Mouse (Mus musculus) MEL (cell line): Measurements from ENCODE around the gene Lmo2. TPM values are rescaled to one million over a fixed set of nuclear protein-coding genes. Genes with fewer than 3 reads are reported as not detected.

Source experiments
- DNase-seq: peaks from one replicate; pipeline ENCODE4 v3.0.0; 2011; ENCODE audit warnings: low read depth, low spot score
- H3K27ac ChIP-seq: 2 replicates; pipeline ENCODE4 v1.5.1; 2012; ENCODE audit warnings: low read depth, mild to moderate bottlenecking, control low read depth, low read length, moderate library complexity; ENCODE audit not compliant: control insufficient read depth
- H3K27me3 ChIP-seq, 2 experiments: fragments of 150-350 bp in 1 of 2; sonication (generic) in 1 of 2; 2 replicates each; pipeline ENCODE4 v1.6.1; 2012; ENCODE audit warnings: low read length in 2 of 2, mild to moderate bottlenecking in 2 of 2, improper control_type of control experiment in 1 of 2, moderate library complexity in 1 of 2; ENCODE audit not compliant: insufficient read depth in 2 of 2, control insufficient read depth in 1 of 2
- H3K36me3 ChIP-seq, 2 experiments: 2 replicates each; pipeline ENCODE4 v1.6.1; 2012 to 2014; ENCODE audit warnings: low read length in 2 of 2, improper control_type of control experiment in 1 of 2, inconsistent platforms in 1 of 2, mild to moderate bottlenecking in 1 of 2; ENCODE audit not compliant: insufficient read depth in 2 of 2, control insufficient read depth in 1 of 2
- H3K4me1 ChIP-seq, 2 experiments: fragments of 150-350 bp in 1 of 2; sonication (generic) in 1 of 2; 2 replicates each; pipeline ENCODE4 v1.6.1; 2012; ENCODE audit warnings: low read length in 2 of 2, improper control_type of control experiment in 1 of 2, mild to moderate bottlenecking in 1 of 2; ENCODE audit not compliant: insufficient read depth in 2 of 2, control insufficient read depth in 1 of 2
- H3K4me3 ChIP-seq, 2 experiments: fragments of 150-350 bp in 1 of 2; sonication (generic) in 1 of 2; 2 replicates each; pipeline ENCODE4 v1.5.1; 2012; ENCODE audit warnings: low read depth in 2 of 2, low read length in 2 of 2, mild to moderate bottlenecking in 2 of 2, moderate library complexity in 2 of 2, control low read depth in 1 of 2, improper control_type of control experiment in 1 of 2; ENCODE audit not compliant: control insufficient read depth in 1 of 2, insufficient read depth in 1 of 2
- H3K79me2 ChIP-seq: 2 replicates; pipeline ENCODE4 v1.6.1; 2012; ENCODE audit warnings: mild to moderate bottlenecking, low read length, moderate library complexity; ENCODE audit not compliant: control insufficient read depth, poor library complexity, insufficient read depth
- H3K9ac ChIP-seq: 2 replicates; pipeline ENCODE4 v1.6.1; 2012; ENCODE audit warnings: low read depth, mild to moderate bottlenecking, control low read depth, low read length, moderate library complexity; ENCODE audit not compliant: control insufficient read depth, poor library complexity, severe bottlenecking
- H3K9me3 ChIP-seq: fragments of 150-350 bp; sonication (generic); replicated peaks from 2 replicates; pipeline ENCODE4 v1.6.1; 2012; ENCODE audit warnings: mild to moderate bottlenecking, low read length, improper control_type of control experiment, moderate library complexity; ENCODE audit not compliant: insufficient read depth
- BHLHE40 ChIP-seq: IDR thresholded peaks from 2 replicates; pipeline ENCODE4 v1.6.1; 2012; ENCODE audit warnings: low read depth, mild to moderate bottlenecking, inconsistent platforms, low read length, improper control_type of control experiment, borderline replicate concordance
- CHD1 ChIP-seq: IDR thresholded peaks from 2 replicates; pipeline ENCODE4 v1.6.1; 2012; ENCODE audit warnings: low read depth, mild to moderate bottlenecking, inconsistent platforms, low read length, improper control_type of control experiment
- CHD2 ChIP-seq: IDR thresholded peaks from 2 replicates; pipeline ENCODE4 v1.6.1; 2011; ENCODE audit warnings: low read length, improper control_type of control experiment
- CTCF ChIP-seq, 3 experiments: IDR thresholded peaks in 2 of 3; conservative IDR thresholded peaks in 1 of 3; 2 replicates each; pipeline ENCODE4 v1.5.1; 2011 to 2012; ENCODE audit warnings: low read length in 3 of 3, low read depth in 2 of 3, mild to moderate bottlenecking in 2 of 3, improper control_type of control experiment in 1 of 3, inconsistent platforms in 1 of 3, mixed read lengths in 1 of 3, moderate library complexity in 1 of 3; ENCODE audit not compliant: control insufficient read depth in 1 of 3, insufficient read depth in 1 of 3, poor library complexity in 1 of 3, severe bottlenecking in 1 of 3
- ELF1 ChIP-seq: IDR thresholded peaks from 2 replicates; pipeline ENCODE4 v1.6.1; 2014; ENCODE audit warnings: low read depth, mild to moderate bottlenecking, inconsistent platforms, low read length, improper control_type of control experiment, moderate library complexity
- EP300 ChIP-seq, 2 experiments: IDR thresholded peaks; 2 replicates each; pipeline ENCODE4 v1.6.1; 2011; ENCODE audit warnings: improper control_type of control experiment in 2 of 2, low read length in 2 of 2, low read depth in 1 of 2, mild to moderate bottlenecking in 1 of 2
- ETS1 ChIP-seq: IDR thresholded peaks from 2 replicates; pipeline ENCODE4 v1.6.1; 2012; ENCODE audit warnings: low read depth, mild to moderate bottlenecking, inconsistent platforms, low read length, improper control_type of control experiment, moderate library complexity
- GABPA ChIP-seq: IDR thresholded peaks from 2 replicates; pipeline ENCODE4 v1.6.1; 2012; ENCODE audit warnings: low read depth, mild to moderate bottlenecking, inconsistent platforms, low read length, improper control_type of control experiment, moderate library complexity
- GATA1 ChIP-seq: IDR thresholded peaks from 2 replicates; pipeline ENCODE4 v1.6.1; 2011; ENCODE audit warnings: low read depth, low read length, improper control_type of control experiment
- JUND ChIP-seq: IDR thresholded peaks from 2 replicates; pipeline ENCODE4 v1.6.1; 2011; ENCODE audit warnings: low read depth, mild to moderate bottlenecking, improper control_type of control experiment, low read length
- KAT2A ChIP-seq: conservative IDR thresholded peaks from 2 replicates; pipeline ENCODE4 v1.6.1; 2012; ENCODE audit warnings: low read depth, low read length, improper control_type of control experiment, inconsistent platforms
- MAFK ChIP-seq: IDR thresholded peaks from 2 replicates; pipeline ENCODE4 v1.6.1; 2011; ENCODE audit warnings: low read depth, mild to moderate bottlenecking, low read length, improper control_type of control experiment, borderline replicate concordance
- MAX ChIP-seq: IDR thresholded peaks from 2 replicates; pipeline ENCODE4 v1.6.1; 2011; ENCODE audit warnings: low read length, improper control_type of control experiment
- MAZ ChIP-seq: IDR thresholded peaks from 2 replicates; pipeline ENCODE4 v1.6.1; 2012; ENCODE audit warnings: low read depth, mild to moderate bottlenecking, inconsistent platforms, low read length, improper control_type of control experiment
- MEF2A ChIP-seq: IDR thresholded peaks from 2 replicates; pipeline ENCODE4 v1.6.1; 2014; ENCODE audit warnings: low read depth, mild to moderate bottlenecking, inconsistent platforms, low read length, improper control_type of control experiment; ENCODE audit not compliant: poor library complexity, insufficient replicate concordance, severe bottlenecking; ENCODE audit errors: extremely low read depth
- NELFE ChIP-seq: IDR thresholded peaks from 2 replicates; pipeline ENCODE4 v1.6.1; 2011; ENCODE audit warnings: low read depth, low read length, improper control_type of control experiment
- NRF1 ChIP-seq: IDR thresholded peaks from 2 replicates; pipeline ENCODE4 v1.6.1; 2014; ENCODE audit warnings: low read depth, mild to moderate bottlenecking, inconsistent platforms, low read length, improper control_type of control experiment, moderate library complexity; ENCODE audit not compliant: poor library complexity, insufficient read depth, severe bottlenecking
- POLR2A ChIP-seq, 2 experiments: IDR thresholded peaks; 2 replicates each; pipeline ENCODE4 v1.6.1; 2011 to 2012; ENCODE audit warnings: low read length in 2 of 2, mild to moderate bottlenecking in 2 of 2, control low read depth in 1 of 2, improper control_type of control experiment in 1 of 2, low read depth in 1 of 2, moderate library complexity in 1 of 2; ENCODE audit not compliant: control insufficient read depth in 1 of 2, insufficient read depth in 1 of 2, poor library complexity in 1 of 2
- POLR2AphosphoS2 ChIP-seq: IDR thresholded peaks from 2 replicates; pipeline ENCODE4 v1.6.1; 2011; ENCODE audit warnings: low read length, improper control_type of control experiment
- RAD21 ChIP-seq: IDR thresholded peaks from 2 replicates; pipeline ENCODE4 v1.6.1; 2011; ENCODE audit warnings: mild to moderate bottlenecking, low read depth, low read length, improper control_type of control experiment
- RCOR1 ChIP-seq: IDR thresholded peaks from 2 replicates; pipeline ENCODE4 v1.6.1; 2012; ENCODE audit warnings: low read depth, mild to moderate bottlenecking, inconsistent platforms, low read length, improper control_type of control experiment
- SIN3A ChIP-seq: IDR thresholded peaks from 2 replicates; pipeline ENCODE4 v1.6.1; 2012; ENCODE audit warnings: low read length, improper control_type of control experiment, inconsistent platforms
- SMC3 ChIP-seq: IDR thresholded peaks from 2 replicates; pipeline ENCODE4 v1.6.1; 2011; ENCODE audit warnings: low read depth, low read length, improper control_type of control experiment
- TAL1 ChIP-seq: IDR thresholded peaks from 2 replicates; pipeline ENCODE4 v1.6.1; 2012; ENCODE audit warnings: mild to moderate bottlenecking, inconsistent platforms, low read length, moderate library complexity, mixed read lengths
- TBP ChIP-seq: IDR thresholded peaks from 2 replicates; pipeline ENCODE4 v1.8.0; 2011; ENCODE audit warnings: low read depth, low read length, improper control_type of control experiment
- TCF12 ChIP-seq: IDR thresholded peaks from 2 replicates; pipeline ENCODE4 v1.6.1; 2014; ENCODE audit warnings: low read depth, mild to moderate bottlenecking, inconsistent platforms, low read length, improper control_type of control experiment, moderate library complexity
- UBTF ChIP-seq: IDR thresholded peaks from 2 replicates; pipeline ENCODE4 v1.6.1; 2012; ENCODE audit warnings: low read depth, mild to moderate bottlenecking, inconsistent platforms, low read length, improper control_type of control experiment, moderate library complexity, borderline replicate concordance; ENCODE audit not compliant: insufficient read depth
- ZC3H11A ChIP-seq: IDR thresholded peaks from 2 replicates; pipeline ENCODE4 v1.6.1; 2012; ENCODE audit warnings: low read depth, mild to moderate bottlenecking, inconsistent platforms, low read length, improper control_type of control experiment
- ZKSCAN1 ChIP-seq: IDR thresholded peaks from 2 replicates; pipeline ENCODE4 v1.6.1; 2012; ENCODE audit warnings: low read depth, mild to moderate bottlenecking, inconsistent platforms, low read length, improper control_type of control experiment, moderate library complexity
- ZMIZ1 ChIP-seq: IDR thresholded peaks from 2 replicates; pipeline ENCODE4 v1.6.1; 2012; ENCODE audit warnings: low read depth, mild to moderate bottlenecking, inconsistent platforms, low read length, improper control_type of control experiment, moderate library complexity
- ZNF384 ChIP-seq: IDR thresholded peaks from 2 replicates; pipeline ENCODE4 v1.6.1; 2012; ENCODE audit warnings: low read depth, mild to moderate bottlenecking, inconsistent platforms, low read length, improper control_type of control experiment
- polyA plus RNA-seq, 2 experiments: library from polyadenylated mRNA; stranded (reverse) in 1 of 2; unstranded in 1 of 2; fragments of >175 nt in 1 of 2; fragments of >200 nt in 1 of 2; gene quantifications; 2 replicates each; pipeline versions ENCODE4 v1.2.1 to v1.2.4; 2012; ENCODE audit warnings: low replicate concordance in 2 of 2, low read depth in 1 of 2; ENCODE audit not compliant: insufficient read length in 2 of 2, insufficient read depth in 1 of 2, missing spikeins in 1 of 2
- total RNA-seq: library from RNA; depleted of rRNA; stranded (reverse); fragments of 300-350 nt; gene quantifications from 2 replicates; pipeline ENCODE4 v1.2.3, GENCODE M21; 2012

The Lmo2 gene
- total and polyA plus RNA-seq, 3 experiments: 96.2 to 278 (median 184) TPM

- TF ChIP-seq RCOR1: no peak; the same call in 1 of the 2 replicates
- TF ChIP-seq BHLHE40: no peak
- peak; percentile 68 for TF ChIP-seq GATA1
- no peak for TF ChIP-seq ZC3H11A
- TF ChIP-seq ELF1: no peak
- no peak for TF ChIP-seq CHD2
- peak; percentile 58 to 93 for TF ChIP-seq EP300 (IDR thresholded peaks at IDR 0.05; ENCODE audit: low read depth in 1 of 2, low read length in 2 of 2)
- TF ChIP-seq TAL1: peak; percentile 94
- no peak for TF ChIP-seq CTCF (IDR thresholded peaks at IDR 0.05 in 2 of 3, conservative IDR thresholded peaks at IDR 0.05 in 1 of 3; ENCODE audit: control insufficient read depth in 1 of 3, insufficient read depth in 1 of 3, low read depth in 2 of 3, low read length in 3 of 3, poor library complexity in 1 of 3, severe bottlenecking in 1 of 3)
- TF ChIP-seq JUND: no peak
- no peak for TF ChIP-seq SIN3A
- TF ChIP-seq ZKSCAN1: no peak
- TF ChIP-seq POLR2AphosphoS2: no peak
- TF ChIP-seq ZNF384: no peak
- no peak for TF ChIP-seq MEF2A
- no peak for TF ChIP-seq POLR2A (IDR thresholded peaks at IDR 0.05; ENCODE audit: control insufficient read depth in 1 of 2, insufficient read depth in 1 of 2, low read depth in 1 of 2, low read length in 2 of 2, poor library complexity in 1 of 2)
- no peak; the same call in 1 of the 2 replicates for TF ChIP-seq SMC3
- no peak for TF ChIP-seq MAZ
- no peak for TF ChIP-seq MAX
- no peak for TF ChIP-seq ZMIZ1
- 0 out of 2 replicates have a peak, but pooled peaks have one; percentile 20 for TF ChIP-seq TBP
- peak; percentile 80; the same call in 1 of the 2 replicates for TF ChIP-seq TCF12
- TF ChIP-seq GABPA: no peak
- no peak for TF ChIP-seq NRF1
- no peak for TF ChIP-seq UBTF
- no peak for TF ChIP-seq RAD21
- TF ChIP-seq CHD1: no peak
- no peak for TF ChIP-seq NELFE
- no peak for TF ChIP-seq MAFK
- TF ChIP-seq KAT2A: no peak
- peak; percentile 55; the same call in 1 of the 2 replicates for TF ChIP-seq ETS1
- H3K4me3 ChIP-seq: peak overlapping the region; percentile 16 to 59
- DNase-seq: peak; percentile 83
- peak overlapping the region; percentile 93 for H3K27ac ChIP-seq
- peaks cover 41% of the 10 kb centered on the region for H3K79me2 ChIP-seq
- peaks cover 0 to 56% of the 10 kb centered on the region in 2 experiments; a peak in 2 of 4 replicates for H3K36me3 ChIP-seq
- H3K4me1 ChIP-seq: peaks cover 25 to 49% of the 10 kb centered on the region in 2 experiments
- H3K9ac ChIP-seq: peak overlapping the region; percentile 73
- no peaks in the 10 kb centered on the region for H3K27me3 ChIP-seq
- H3K9me3 ChIP-seq: no peaks in the 10 kb centered on the region
These were observed 919 bp upstream of the Lmo2 start for GRCm38 (mm10) chr2:103956867-103957266.
